Mouse (Mus musculus) liver, embryonic 14.5 days (tissue): ENCODE data around the gene Cfap206.

Experiments used
- CTCF ChIP-seq: IDR thresholded peaks from 2 replicates; pipeline ENCODE4 v1.5.1; 2016; ENCODE audit warnings: antibody characterized with exemption, low read depth, control low read depth
- EP300 ChIP-seq: IDR thresholded peaks from 2 replicates; pipeline ENCODE4 v1.6.1; 2016; ENCODE audit warnings: antibody characterized with exemption, low read depth

GRCm38 (mm10) chr4:34686874-34687567 is 43.0 kb downstream of the Cfap206 start, which contains the start of gene Slc35a1:
- TF ChIP-seq EP300 (no peak), CTCF (no peak)
